Mouse (Mus musculus) CD4-positive, CD25-positive, alpha-beta regulatory T cell, adult 9 weeks (primary cell): ENCODE data around the gene Exosc3. TPM values are rescaled to one million over a fixed set of nuclear protein-coding genes. Genes with fewer than 3 reads are reported as not detected.

Experiments used
- polyA plus RNA-seq: library from polyadenylated mRNA; unstranded; fragments of 100-300 nt; shearing (Covaris generic); gene quantifications from one replicate; pipeline ENCODE4 v1.2.1, GENCODE M21; 2017

The Exosc3 gene
- 61.1 TPM for polyA plus RNA-seq

GRCm38 (mm10) chr4:45342286-45343155 is at the start of gene Exosc3:
TSS of gene Exosc3 (minus strand) at chr4:45342732.

GRCm38 (mm10) chr4:45341669-45342249 is 773 bp downstream of the Exosc3 start, which contains the start of gene Dcaf10:
TSS of gene Dcaf10 (plus strand) at chr4:45342101.

GRCm38 (mm10) chr4:45296662-45297564 is 45.6 kb downstream of the Exosc3 start, which contains the start of gene Trmt10b:
TSS of gene Trmt10b (plus strand) at chr4:45297127.

Other genes with a start within 250 kb of the Exosc3 start
- 189 TPM for gene Tomm5, start 234.6 kb downstream of the Exosc3 start, polyA plus RNA-seq
- not detected for gene Frmpd1, start 157.9 kb downstream of the Exosc3 start, polyA plus RNA-seq
- 19.7 TPM for gene Trmt10b, start 45.6 kb downstream of the Exosc3 start, polyA plus RNA-seq
- gene Dcaf10, start 631 bp downstream of the Exosc3 start, polyA plus RNA-seq, result 2.2 TPM
- 30.7 TPM for gene Slc25a51, start 66.0 kb upstream of the Exosc3 start, polyA plus RNA-seq
- gene Shb, start 189.7 kb upstream of the Exosc3 start, polyA plus RNA-seq, result 0.42 TPM